Mouse (Mus musculus): ENCODE data around the gene Setd3.

GRCm38 (mm10) chr12:108195761-108196160 lies 16.6 kb upstream of the Setd3 start:
- no peak for TF ChIP-seq EP300 (optimal IDR thresholded peaks at IDR 0.05)
- TF ChIP-seq CTCF (IDR thresholded peaks at IDR 0.05; ENCODE audit: low read depth), result no peak

Data from stomach, postnatal 0 days (tissue).